In the genomic region with DNA sequence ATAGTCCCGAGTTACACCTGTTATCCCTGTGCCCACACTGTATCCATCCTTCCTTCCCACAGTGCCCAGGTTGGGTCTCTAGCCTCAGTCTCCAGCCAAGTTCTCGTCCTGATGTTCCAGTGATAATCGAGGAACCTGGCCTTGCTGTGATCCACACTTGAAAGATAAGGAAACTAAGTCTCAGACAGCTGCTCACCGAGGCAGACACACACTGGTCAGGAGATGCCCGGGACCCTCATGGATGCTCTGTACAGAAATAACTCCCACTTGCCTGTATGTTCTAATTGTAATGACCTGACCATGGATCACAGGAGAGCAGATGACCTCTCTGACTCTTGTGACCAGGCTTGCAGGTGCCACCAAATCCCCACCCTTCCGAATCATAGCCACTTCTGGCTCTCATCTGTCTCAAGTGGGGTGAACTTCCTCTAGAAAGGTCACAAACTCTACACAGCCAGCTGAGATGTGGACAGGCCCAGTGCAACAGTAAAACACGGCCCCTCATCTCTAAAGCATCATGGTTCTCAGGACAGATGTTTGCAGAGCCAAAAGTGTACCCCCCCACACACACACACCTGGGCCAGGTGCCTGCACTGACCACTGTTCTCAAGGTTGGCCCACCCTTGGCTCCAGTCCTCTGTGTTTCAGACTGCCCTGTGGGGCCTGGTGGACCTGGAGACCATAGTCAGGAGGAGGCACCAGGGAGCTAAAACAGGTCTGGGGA, we compare ENCODE assay signal across 13 mouse cellular contexts. TPM values are rescaled to one million over a fixed set of nuclear protein-coding genes. Genes with fewer than 3 reads are reported as not detected.
DNase-seq lines count a peak whose midpoint lies in the region; ATAC-seq and TF ChIP-seq lines count a peak whose summit lies in the region.
"Had no signal": no experiment of that assay in that cellular context is flagged by ENCODE, and none has a peak within 500 bp of the region (broad histone marks: within the 10 kb centered on the region; RNA-seq: fewer than 3 reads in every experiment).

No protein-coding gene starts in this region.

- no peaks in the 10 kb centered on the region for H3K36me3 ChIP-seq in kidney, embryonic 15.5 days
- H3K36me3 ChIP-seq in midbrain, embryonic 11.5 days (ENCODE audit: control insufficient read depth, insufficient read depth, low read length), result no peaks in the 10 kb centered on the region
- H3K36me3 ChIP-seq in midbrain, embryonic 13.5 days, result no peaks in the 10 kb centered on the region
- H3K36me3 ChIP-seq in myocyte (ENCODE audit: control insufficient read depth, insufficient read depth), result no peaks in the 10 kb centered on the region
- H3K36me3 ChIP-seq: embryonic facial prominence, embryonic 13.5 days; forebrain, embryonic 10.5 days; hindbrain, embryonic 15.5 days had no signal

- H3K27me3 ChIP-seq in kidney, embryonic 15.5 days, result no peaks in the 10 kb centered on the region
- no peaks in the 10 kb centered on the region for H3K27me3 ChIP-seq in midbrain, embryonic 11.5 days (ENCODE audit: control insufficient read depth, insufficient read depth, low read length)
- 0 out of 2 replicates have a peak, but pooled peaks cover 3% of the 10 kb centered on the region for H3K27me3 ChIP-seq in midbrain, embryonic 13.5 days
- no peaks in the 10 kb centered on the region for H3K27me3 ChIP-seq in myocyte (ENCODE audit: control insufficient read depth, insufficient read depth, insufficient read length)
- H3K27me3 ChIP-seq: embryonic facial prominence, embryonic 13.5 days; hindbrain, embryonic 15.5 days had no signal

- no peak overlapping the region for H3K4me3 ChIP-seq in kidney, embryonic 15.5 days (replicated peaks)
- H3K4me3 ChIP-seq in midbrain, embryonic 11.5 days (ENCODE audit: low read depth, low read length), result no peak overlapping the region
- no peak overlapping the region for H3K4me3 ChIP-seq in midbrain, embryonic 13.5 days (replicated peaks)
- H3K4me3 ChIP-seq in myocyte, result no peak overlapping the region
- H3K4me3 ChIP-seq: embryonic facial prominence, embryonic 13.5 days; forebrain, embryonic 10.5 days; hindbrain, embryonic 15.5 days had no signal

- no peak for ATAC-seq in kidney, embryonic 15.5 days (replicated peaks; ENCODE audit: low FRiP score)
- no peak for ATAC-seq in midbrain, embryonic 11.5 days (ENCODE audit: low FRiP score)
- ATAC-seq in midbrain, embryonic 13.5 days, result no peak
- ATAC-seq: forebrain, embryonic 14.5 days had no signal

- H3K4me1 ChIP-seq in kidney, embryonic 15.5 days, result peaks cover 71% of the 10 kb centered on the region
- no peaks in the 10 kb centered on the region for H3K4me1 ChIP-seq in midbrain, embryonic 11.5 days (ENCODE audit: control insufficient read depth, insufficient read depth, low read length)
- H3K4me1 ChIP-seq in midbrain, embryonic 13.5 days (replicated peaks), result no peaks in the 10 kb centered on the region

- H3K27ac ChIP-seq in kidney, embryonic 15.5 days, result 0 out of 2 replicates have a peak overlapping the region, but pooled peaks have one; percentile 1
- H3K27ac ChIP-seq in midbrain, embryonic 11.5 days (ENCODE audit: low read depth, low read length), result no peak overlapping the region
- H3K27ac ChIP-seq in midbrain, embryonic 13.5 days, result no peak overlapping the region
- H3K27ac ChIP-seq: embryonic facial prominence, embryonic 13.5 days; hindbrain, embryonic 15.5 days had no signal

- no peak overlapping the region for H3K4me2 ChIP-seq in kidney, embryonic 15.5 days
- H3K4me2 ChIP-seq in midbrain, embryonic 11.5 days, result no peak overlapping the region
- no peak overlapping the region for H3K4me2 ChIP-seq in midbrain, embryonic 13.5 days (replicated peaks)
- H3K4me2 ChIP-seq in myocyte (ENCODE audit: low read depth), result peak overlapping the region; percentile 83
- H3K4me2 ChIP-seq: embryonic facial prominence, embryonic 13.5 days; hindbrain, embryonic 15.5 days had no signal

- no peak for TF ChIP-seq POLR2A in myocyte (IDR thresholded peaks at IDR 0.05; ENCODE audit: insufficient read length, low read depth)

- no peak overlapping the region for H3ac ChIP-seq in myocyte (ENCODE audit: control insufficient read depth, insufficient read length)

- DNase-seq in heart, adult 11 months, result peak; percentile 94
- DNase-seq in heart, postnatal 25 days (ENCODE audit: low spot score), result no peak
- no peak for DNase-seq in kidney, postnatal 14 days
- peak; percentile 10 for DNase-seq in midbrain, embryonic 11.5 days (ENCODE audit: low spot score, missing footprints)
- DNase-seq in natural killer cell, adult 2 months (ENCODE audit: low spot score in 2 of 2), result no peak

- intact Hi-C loops in heart, postnatal 25 days (cut with DNase I), result no loop called here

- WGBS in kidney, embryonic 15.5 days, result 78% methylated on average over 7 of the region's 7 CpGs
- 87% methylated on average over 7 of the region's 7 CpGs for WGBS in midbrain, embryonic 11.5 days
- 86% methylated on average over 7 of the region's 7 CpGs for WGBS in midbrain, embryonic 13.5 days

- no peak overlapping the region for H3K9ac ChIP-seq in kidney, embryonic 15.5 days
- H3K9ac ChIP-seq in midbrain, embryonic 11.5 days (ENCODE audit: low read length), result no peak overlapping the region
- H3K9ac ChIP-seq in midbrain, embryonic 13.5 days (replicated peaks), result no peak overlapping the region
- H3K9ac ChIP-seq: embryonic facial prominence, embryonic 13.5 days; hindbrain, embryonic 15.5 days had no signal

- no peaks in the 10 kb centered on the region for H3K9me3 ChIP-seq in kidney, embryonic 15.5 days (replicated peaks)
- no peaks in the 10 kb centered on the region for H3K9me3 ChIP-seq in midbrain, embryonic 11.5 days (ENCODE audit: control insufficient read depth, low read length)
- no peaks in the 10 kb centered on the region for H3K9me3 ChIP-seq in midbrain, embryonic 13.5 days
- H3K9me3 ChIP-seq: embryonic facial prominence, embryonic 13.5 days; forebrain, embryonic 10.5 days; hindbrain, embryonic 15.5 days had no signal

- no peaks in the 10 kb centered on the region for H3K79me2 ChIP-seq in myocyte (ENCODE audit: control insufficient read depth, insufficient read depth)

TF ChIP-seq in myocyte, 11 proteins besides CTCF, POLR2A, EP300 and RAD21:
- TF ChIP-seq REST (IDR thresholded peaks at IDR 0.05; ENCODE audit: insufficient read depth, insufficient read length), result no peak
- TF ChIP-seq CEBPB (IDR thresholded peaks at IDR 0.05; ENCODE audit: insufficient read depth, poor library complexity, severe bottlenecking), result no peak
- TF ChIP-seq TCF12 (IDR thresholded peaks at IDR 0.05; ENCODE audit: insufficient read depth, poor library complexity, severe bottlenecking), result no peak
- no peak for TF ChIP-seq SRF (IDR thresholded peaks at IDR 0.05; ENCODE audit: control insufficient read depth, insufficient read length, low read depth)
- TF ChIP-seq MYOD1 (IDR thresholded peaks at IDR 0.05; ENCODE audit: control insufficient read depth in 1 of 3, insufficient read length in 2 of 3, low read depth in 2 of 3), result no peak
- no peak for TF ChIP-seq POLR2AphosphoS2 (IDR thresholded peaks at IDR 0.05; ENCODE audit: insufficient read length, low read depth)
- TF ChIP-seq MAX (IDR thresholded peaks at IDR 0.05; ENCODE audit: low read depth), result no peak
- TF ChIP-seq MYOG (IDR thresholded peaks at IDR 0.05; ENCODE audit: control insufficient read depth in 1 of 3, insufficient read depth in 1 of 3, insufficient read length in 2 of 3, low read depth in 2 of 3), result no peak
- no peak for TF ChIP-seq E2F4 (IDR thresholded peaks at IDR 0.05; ENCODE audit: insufficient read depth)

RNA-seq across cellular contexts. Expression of a gene that starts 15.2 kb away (rescaled TPM):
- 10 to 100 TPM; 23.6 to 29.9 TPM for total RNA-seq in heart, postnatal 25 days (2021)
- 5.0 and 6.0 TPM in 2 replicates for polyA plus RNA-seq in kidney, embryonic 15.5 days (2015; fragmentation: Nextera tagmentation; extraction: Ambion mirVana)
- polyA plus RNA-seq in midbrain, embryonic 11.5 days (2014; fragmentation: Nextera tagmentation; extraction: Ambion mirVana), result 0.98 and 2.2 TPM in 2 replicates
- polyA plus RNA-seq in midbrain, embryonic 13.5 days (2015; fragmentation: Nextera tagmentation; extraction: Ambion mirVana), result 1.4 and 2.5 TPM in 2 replicates
- polyA plus RNA-seq in myocyte (2012; fragmentation: generic; extraction: Trizol), result 14.1 TPM
- total RNA-seq: MEL had no signal

Comparison
In these comparisons a context has a peak if more than half of its experiments do, and no peak if none do; other contexts are left out.
1. DNase-seq: peak in heart, adult 11 months (single experiment) and midbrain, embryonic 11.5 days (single experiment); none in heart, postnatal 25 days (single experiment), kidney, postnatal 14 days (single experiment) and natural killer cell, adult 2 months (0 of 2).